Mouse (Mus musculus): ENCODE measurements around the gene Hoga1. TPM values are rescaled to one million over a fixed set of nuclear protein-coding genes. Genes with fewer than 3 reads are reported as not detected.
"Not testable (repeated sequence)": the region's sequence is repeated elsewhere in the genome, so short reads cannot be mapped to it uniquely, and the experiment has no call there.

Gene Hoga1
- polyA plus RNA-seq, 1 experiment from 2014 or later: 1.3 TPM

- Histone ChIP-seq H3K4me1 (no peaks in the 10 kb centered on the region), H3K9me3 (no peaks in the 10 kb centered on the region), H3K27me3 (no peaks in the 10 kb centered on the region), H3K4me3 (no peak overlapping the region), H3K27ac (replicated peaks) (no peak overlapping the region), H3K36me3 (peaks cover 50% of the 10 kb centered on the region), H3K4me2 (replicated peaks) (no peak overlapping the region), H3K9ac (replicated peaks) (no peak overlapping the region)
- no peak for ATAC-seq (ENCODE audit: low FRiP score, low read depth)
- 92% methylated on average over 16 of the region's 16 CpGs for WGBS
Measured at GRCm38 (mm10) chr19:42075992-42076391, 30.6 kb downstream of the Hoga1 start.

- Histone ChIP-seq H3K4me2 (replicated peaks) (no peak overlapping the region), H3K27ac (replicated peaks) (no peak overlapping the region), H3K36me3 (peaks cover 46% of the 10 kb centered on the region), H3K4me1 (no peaks in the 10 kb centered on the region), H3K9me3 (no peaks in the 10 kb centered on the region), H3K9ac (replicated peaks) (no peak overlapping the region), H3K4me3 (no peak overlapping the region), H3K27me3 (no peaks in the 10 kb centered on the region)
- no peak for ATAC-seq (ENCODE audit: low FRiP score, low read depth)
- WGBS: 95% methylated on average over 8 of the region's 8 CpGs
Measured at GRCm38 (mm10) chr19:42078566-42078965, 33.2 kb downstream of the Hoga1 start.

- Histone ChIP-seq H3K4me1 (no peaks in the 10 kb centered on the region), H3K36me3 (peaks cover 46% of the 10 kb centered on the region), H3K9me3 (no peaks in the 10 kb centered on the region), H3K4me3 (no peak overlapping the region), H3K27ac (replicated peaks) (no peak overlapping the region), H3K27me3 (no peaks in the 10 kb centered on the region), H3K4me2 (replicated peaks) (no peak overlapping the region), H3K9ac (replicated peaks) (no peak overlapping the region)
- WGBS: 93% methylated on average over 12 of the region's 12 CpGs
- ATAC-seq (ENCODE audit: low FRiP score, low read depth): no peak
Measured at GRCm38 (mm10) chr19:42079006-42079405, 33.6 kb downstream of the Hoga1 start.

- H3K9ac ChIP-seq (replicated peaks): no peak overlapping the region
- H3K36me3 ChIP-seq: peaks cover 39% of the 10 kb centered on the region
- WGBS: 80% methylated on average over 5 of the region's 5 CpGs
- H3K27me3 ChIP-seq: no peaks in the 10 kb centered on the region
- no peak overlapping the region for H3K4me3 ChIP-seq
- H3K4me1 ChIP-seq: no peaks in the 10 kb centered on the region
- no peak overlapping the region for H3K4me2 ChIP-seq (replicated peaks)
- H3K9me3 ChIP-seq: no peaks in the 10 kb centered on the region
- ATAC-seq (ENCODE audit: low FRiP score, low read depth): no peak
- H3K27ac ChIP-seq (replicated peaks): no peak overlapping the region
Measured at GRCm38 (mm10) chr19:42079950-42080349, 34.5 kb downstream of the Hoga1 start.

GRCm38 (mm10) chr19:42080469-42080868 is 35.1 kb downstream of the Hoga1 start:
- H3K27me3 ChIP-seq: no peaks in the 10 kb centered on the region
- H3K9ac ChIP-seq (replicated peaks): no peak overlapping the region
- no peak overlapping the region for H3K4me2 ChIP-seq (replicated peaks)
- peaks cover 33% of the 10 kb centered on the region for H3K36me3 ChIP-seq
- no peak overlapping the region for H3K27ac ChIP-seq (replicated peaks)
- ATAC-seq (ENCODE audit: low FRiP score, low read depth): no peak
- no peak overlapping the region for H3K4me3 ChIP-seq
- H3K4me1 ChIP-seq: peaks cover 1% of the 10 kb centered on the region; the same call in 1 of the 2 replicates
- 83% methylated on average over 11 of the region's 11 CpGs for WGBS
- no peaks in the 10 kb centered on the region for H3K9me3 ChIP-seq

- not testable (repeated sequence) for H3K4me2 ChIP-seq (replicated peaks); H3K4me3 ChIP-seq; H3K9ac ChIP-seq (replicated peaks); H3K9me3 ChIP-seq; H3K27me3 ChIP-seq; H3K27ac ChIP-seq (replicated peaks); H3K4me1 ChIP-seq; ATAC-seq (ENCODE audit: low FRiP score, low read depth)
- WGBS: 93% methylated on average over 5 of the region's 5 CpGs
- H3K36me3 ChIP-seq: peaks cover 22% of the 10 kb centered on the region
Measured at GRCm38 (mm10) chr19:42081613-42082012, 36.2 kb downstream of the Hoga1 start.

GRCm38 (mm10) chr19:42085690-42086089 is 40.3 kb downstream of the Hoga1 start:
- Histone ChIP-seq H3K4me3 (peak overlapping the region; percentile 82), H3K4me1 (peaks cover 14% of the 10 kb centered on the region), H3K4me2 (replicated peaks) (peak overlapping the region; percentile 92), H3K36me3 (no peaks in the 10 kb centered on the region), H3K9ac (replicated peaks) (peak overlapping the region; percentile 81), H3K27ac (replicated peaks) (peak overlapping the region; percentile 70), H3K27me3 (no peaks in the 10 kb centered on the region), H3K9me3 (no peaks in the 10 kb centered on the region)
- no peak for ATAC-seq (ENCODE audit: low FRiP score, low read depth)
- 7% methylated on average over 10 of the region's 10 CpGs for WGBS

- H3K27ac ChIP-seq (replicated peaks): peak within 1 kb of the TSS; percentile 70
- WGBS: under 1% methylated on average over 21 of the region's 21 CpGs
- peak; percentile 84 for ATAC-seq (ENCODE audit: low FRiP score, low read depth)
Measured at GRCm38 (mm10) chr19:42086166-42086565, 40.8 kb downstream of the Hoga1 start, which contains the start of gene Morn4. TSS of gene Morn4 (minus strand) at chr19:42086357.

GRCm38 (mm10) chr19:42089103-42089747 is 43.8 kb downstream of the Hoga1 start:
- Histone ChIP-seq H3K36me3 (peaks cover 5% of the 10 kb centered on the region; the same call in 1 of the 2 replicates), H3K4me2 (replicated peaks) (peak overlapping the region; percentile 57), H3K27ac (replicated peaks) (peak overlapping the region; percentile 73), H3K4me1 (peaks cover 26% of the 10 kb centered on the region), H3K4me3 (peak overlapping the region; percentile 89), H3K27me3 (no peaks in the 10 kb centered on the region), H3K9ac (replicated peaks) (no peak overlapping the region), H3K9me3 (no peaks in the 10 kb centered on the region)
- 23% methylated on average over 14 of the region's 14 CpGs for WGBS
- no peak for ATAC-seq (ENCODE audit: low FRiP score, low read depth)

More at GRCm38 (mm10) chr19:42086166-42086565, 40.8 kb downstream of the Hoga1 start, which contains the start of gene Morn4:
- Histone ChIP-seq H3K27me3 (no peaks in the 10 kb centered on the region), H3K4me3 (peak within 1 kb of the TSS; percentile 82), H3K9ac (replicated peaks) (peak within 1 kb of the TSS; percentile 81), H3K36me3 (no peaks in the 10 kb centered on the region), H3K9me3 (no peaks in the 10 kb centered on the region), H3K4me2 (replicated peaks) (peak within 1 kb of the TSS; percentile 92), H3K4me1 (peaks cover 16% of the 10 kb centered on the region)

- Histone ChIP-seq H3K9ac (replicated peaks) (peak within 1 kb of the TSS; percentile 82), H3K36me3 (peaks cover 5% of the 10 kb centered on the region; the same call in 1 of the 2 replicates), H3K27me3 (no peaks in the 10 kb centered on the region), H3K9me3 (no peaks in the 10 kb centered on the region), H3K4me3 (peak within 1 kb of the TSS; percentile 89), H3K4me2 (replicated peaks) (peak within 1 kb of the TSS; percentile 83), H3K4me1 (peaks cover 26% of the 10 kb centered on the region), H3K27ac (replicated peaks) (peak within 1 kb of the TSS; percentile 89)
- WGBS: 2% methylated on average over 55 of the region's 55 CpGs
- peak; percentile 97 for ATAC-seq (ENCODE audit: low FRiP score, low read depth)
Measured at GRCm38 (mm10) chr19:42089748-42090595, 44.6 kb downstream of the Hoga1 start, which contains the start of gene Pi4k2a. TSS of gene Pi4k2a (plus strand) at chr19:42090470.

- Histone ChIP-seq H3K36me3 (peaks cover 9% of the 10 kb centered on the region; the same call in 1 of the 2 replicates), H3K9me3 (no peaks in the 10 kb centered on the region), H3K4me1 (peaks cover 22% of the 10 kb centered on the region), H3K27me3 (no peaks in the 10 kb centered on the region), H3K4me2 (replicated peaks) (peak overlapping the region; percentile 83), H3K9ac (replicated peaks) (peak overlapping the region; percentile 82), H3K27ac (replicated peaks) (peak overlapping the region; percentile 89), H3K4me3 (peak overlapping the region; percentile 89)
- peak; percentile 76 for ATAC-seq (ENCODE audit: low FRiP score, low read depth)
- under 1% methylated on average over 37 of the region's 52 CpGs for WGBS
Measured at GRCm38 (mm10) chr19:42090637-42091141, 45.3 kb downstream of the Hoga1 start.

- H3K27ac ChIP-seq (replicated peaks): no peak overlapping the region
- no peak overlapping the region for H3K9ac ChIP-seq (replicated peaks)
- H3K9me3 ChIP-seq: no peaks in the 10 kb centered on the region
- no peaks in the 10 kb centered on the region for H3K27me3 ChIP-seq
- WGBS: 95% methylated on average over 3 of the region's 3 CpGs
- H3K4me1 ChIP-seq: no peaks in the 10 kb centered on the region
- no peak overlapping the region for H3K4me3 ChIP-seq
- peaks cover 41% of the 10 kb centered on the region for H3K36me3 ChIP-seq
- ATAC-seq (ENCODE audit: low FRiP score, low read depth): no peak
- no peak overlapping the region for H3K4me2 ChIP-seq (replicated peaks)
Measured at GRCm38 (mm10) chr19:42099406-42099805, 54.0 kb downstream of the Hoga1 start.
